Mouse (Mus musculus): Measurements from ENCODE around the gene Gm49369. TPM values are rescaled to one million over a fixed set of nuclear protein-coding genes. Genes with fewer than 3 reads are reported as not detected.
"Not testable (repeated sequence)": the region's sequence is repeated elsewhere in the genome, so short reads cannot be mapped to it uniquely, and the experiment has no call there.

Gm49369 gene
- total RNA-seq (2015) (not detected in 2 replicates), total RNA-seq (2017) (24.9 and 36.8 TPM in 2 replicates)

DNA sequence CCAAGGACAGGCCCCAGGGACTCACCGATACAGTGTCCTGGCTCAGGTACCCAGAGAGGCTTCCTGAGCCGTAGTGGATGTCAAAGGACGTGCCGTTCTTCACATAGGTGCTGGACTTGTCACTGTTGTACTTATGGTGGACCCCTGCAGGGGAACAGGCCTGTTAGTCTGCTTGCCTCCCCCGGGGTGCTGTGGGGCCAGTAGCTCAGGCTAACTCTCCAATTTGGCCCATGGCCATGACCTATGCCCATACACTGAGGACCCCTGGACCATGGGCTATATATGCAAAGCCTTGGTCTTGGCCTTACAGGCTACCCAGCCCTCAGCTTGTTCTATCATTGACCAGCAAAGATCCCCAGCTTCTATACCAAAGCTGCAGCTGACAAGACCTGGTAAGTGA lies at the start of gene Gm49369:
Gene Gm49369 (minus strand): TSS at position 101 of the 400 bp plus-strand sequence.
- no peak for ATAC-seq (ENCODE audit: poor library complexity, severe bottlenecking)

DNA sequence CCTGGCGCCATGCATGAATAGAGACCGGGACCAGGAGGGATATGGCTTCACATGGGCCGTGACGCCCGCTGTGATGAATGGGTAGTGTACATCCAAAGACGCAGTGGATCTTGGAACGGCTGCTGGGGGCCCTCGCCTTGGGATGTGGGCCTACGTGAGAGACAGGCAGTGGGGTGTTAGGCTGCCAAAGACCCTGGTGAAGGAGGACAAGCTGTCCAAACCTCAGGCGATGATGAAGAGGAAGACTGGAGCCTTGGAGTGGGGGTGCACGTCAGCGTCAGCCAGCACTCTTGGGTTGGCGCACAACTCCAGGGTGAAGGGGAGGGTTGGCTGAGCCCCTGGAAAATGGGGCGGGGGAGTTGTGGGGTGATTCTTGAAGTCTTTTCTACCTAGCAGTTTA lies 48.6 kb upstream of the Gm49369 start:
- no peak for ATAC-seq (ENCODE audit: poor library complexity, severe bottlenecking)

DNA sequence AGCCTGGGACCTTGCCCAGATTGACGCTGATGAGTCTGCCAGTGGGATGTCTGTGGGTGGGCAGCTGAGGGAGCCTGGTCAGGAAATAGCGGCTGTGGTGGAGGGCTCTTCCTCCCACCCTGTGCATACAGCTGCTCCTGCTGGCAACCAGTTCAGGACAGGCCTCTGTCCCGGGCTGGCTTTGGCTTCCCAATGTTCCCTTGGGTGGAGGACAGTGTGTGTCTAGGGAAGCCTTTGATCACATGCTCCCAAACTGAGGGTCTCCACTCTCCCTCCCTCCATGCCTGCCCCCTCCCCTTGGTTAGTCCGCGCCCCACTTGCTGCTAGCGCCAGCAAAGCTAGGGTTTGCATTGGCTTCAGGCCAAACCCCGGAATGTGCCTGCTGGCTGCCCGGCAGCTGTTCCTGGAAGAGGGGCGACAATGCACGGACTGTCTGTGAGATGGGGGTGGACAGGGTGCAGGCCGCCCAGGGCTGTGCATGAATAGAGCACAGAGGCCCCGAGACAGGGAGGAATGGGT lies 47.8 kb upstream of the Gm49369 start:
- no peak for ATAC-seq (ENCODE audit: poor library complexity, severe bottlenecking)

DNA sequence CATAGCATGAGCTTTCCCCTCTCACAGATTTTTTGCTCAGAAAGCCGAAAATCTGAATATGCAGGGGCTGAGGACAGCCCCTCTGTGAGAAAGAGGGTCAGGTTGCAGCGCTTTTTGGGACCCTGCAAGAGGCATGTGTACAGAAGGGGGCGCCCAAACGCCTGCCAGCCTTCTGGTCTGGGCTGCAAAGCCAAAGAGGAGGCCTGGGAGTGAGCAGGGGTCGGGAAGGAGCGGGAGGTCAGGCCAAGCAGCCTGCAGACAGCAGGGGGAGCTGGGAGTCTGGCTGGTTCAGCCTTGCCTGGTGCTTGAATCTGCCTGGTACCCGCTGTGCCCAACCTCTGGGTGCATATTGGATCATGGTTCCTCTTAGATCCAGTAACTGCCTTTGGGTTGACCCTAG lies 45.7 kb upstream of the Gm49369 start:
- ATAC-seq (ENCODE audit: poor library complexity, severe bottlenecking), result 0 out of 2 replicates have a peak, but pooled peaks have one; percentile 39

DNA sequence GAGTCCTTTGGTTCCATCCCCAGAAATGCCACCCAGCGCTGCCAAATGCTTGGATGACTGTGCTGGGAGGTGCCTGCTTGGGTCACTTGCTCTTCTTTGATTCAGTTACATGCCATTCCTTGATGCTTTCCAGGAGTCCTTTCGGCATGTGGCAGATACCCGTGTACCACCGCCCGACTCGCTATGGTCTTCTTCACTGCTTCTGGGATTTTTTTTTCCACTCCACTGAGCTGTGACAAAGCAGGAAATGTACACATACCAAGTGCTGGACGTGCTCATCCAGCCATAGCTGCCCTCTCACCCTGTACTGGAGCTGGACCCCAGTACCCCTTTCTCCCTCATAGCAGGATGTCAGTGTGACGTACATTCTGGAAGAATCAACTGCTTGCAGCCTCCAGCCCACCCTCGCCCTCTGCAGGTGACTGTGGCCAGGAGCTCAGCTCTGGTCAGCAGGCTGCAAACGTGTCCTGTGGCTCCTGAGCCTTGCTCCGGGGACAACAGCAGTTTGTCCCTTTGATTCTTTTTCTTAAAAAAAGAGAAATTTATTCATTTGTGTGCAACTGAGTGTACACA lies 43.3 kb upstream of the Gm49369 start:
- peak; percentile 46 for ATAC-seq (ENCODE audit: poor library complexity, severe bottlenecking)

DNA sequence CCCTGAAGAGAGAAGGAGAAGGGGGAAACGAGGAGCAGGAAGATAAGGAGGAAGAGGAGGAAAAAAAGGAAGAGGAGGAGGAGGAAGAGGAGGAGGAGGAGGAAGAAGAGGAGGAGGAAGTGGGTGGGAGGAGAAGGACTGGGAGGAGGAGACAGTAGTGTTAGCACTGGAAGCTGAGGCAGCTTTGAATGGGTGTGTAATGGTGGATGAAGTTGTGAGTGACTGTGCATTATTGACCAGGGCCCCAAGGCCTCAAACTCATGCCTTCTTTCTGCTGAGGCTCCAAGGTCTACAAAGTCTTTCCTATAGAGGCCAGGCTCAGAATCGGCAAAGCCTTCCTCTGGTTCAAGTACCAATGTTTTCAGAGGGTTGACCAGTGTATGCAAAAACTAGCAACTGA lies 39.4 kb upstream of the Gm49369 start:
- ATAC-seq (ENCODE audit: poor library complexity, severe bottlenecking), result no peak

DNA sequence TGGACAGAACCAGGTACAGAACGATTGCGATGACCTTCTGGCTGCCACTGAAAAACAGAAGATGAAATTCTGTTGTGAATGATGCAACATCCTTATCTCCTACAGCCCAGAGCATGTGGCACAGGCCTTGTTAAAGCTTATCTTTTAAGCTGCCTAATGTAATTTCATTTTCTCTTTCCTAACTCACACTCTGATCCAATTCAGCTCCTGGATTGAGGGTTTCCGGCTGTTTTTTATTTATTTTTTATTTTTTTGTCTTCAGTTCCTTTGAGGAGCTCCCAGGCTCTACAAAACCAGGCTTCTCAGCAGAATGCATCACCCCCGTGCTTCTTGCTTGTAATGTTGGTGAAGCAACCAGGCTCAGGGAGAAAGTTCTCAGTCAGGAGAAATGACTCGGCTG lies 37.4 kb upstream of the Gm49369 start:
- ATAC-seq (ENCODE audit: poor library complexity, severe bottlenecking), result peak; percentile 52; the same call in 1 of the 2 replicates

DNA sequence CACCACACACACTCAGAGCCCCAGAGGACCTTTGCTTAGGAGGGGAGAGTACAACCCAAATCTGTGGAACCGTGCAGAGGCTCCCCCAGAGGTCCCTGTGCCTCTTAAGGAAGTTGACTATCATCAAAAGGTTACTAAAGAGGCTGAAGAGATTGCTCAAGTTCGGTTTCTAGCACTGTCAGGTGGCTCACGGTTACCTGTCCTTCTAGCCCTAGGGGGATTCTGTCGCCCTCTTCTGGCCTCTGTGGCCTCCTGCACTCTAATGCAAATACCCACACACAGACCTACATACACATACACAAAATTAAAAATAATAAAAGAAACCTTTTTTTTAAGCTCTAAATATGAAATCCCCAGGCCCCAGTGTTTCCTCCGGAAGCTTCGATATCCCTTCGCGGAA lies 36.2 kb upstream of the Gm49369 start:
- peak; percentile 73 for ATAC-seq (ENCODE audit: poor library complexity, severe bottlenecking)

DNA sequence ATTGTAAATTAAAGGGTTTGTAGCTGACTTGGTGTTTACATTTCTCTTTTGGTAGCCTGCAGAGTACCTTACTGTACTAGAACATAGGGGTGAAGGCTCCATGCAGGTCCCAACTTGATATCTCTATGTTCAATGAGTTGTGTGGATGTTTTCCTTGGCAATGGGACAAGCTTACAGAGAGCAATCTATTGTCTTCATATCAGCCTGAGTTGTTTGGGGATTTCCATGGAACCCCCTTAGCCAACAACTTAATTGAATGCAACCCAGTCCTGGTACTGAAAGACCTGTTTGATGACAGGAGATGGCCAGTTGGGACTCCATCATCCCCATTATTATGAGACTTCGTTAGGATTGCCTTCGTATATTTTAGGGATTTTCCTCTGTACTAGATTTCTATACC lies 35.6 kb upstream of the Gm49369 start:
- ATAC-seq (ENCODE audit: poor library complexity, severe bottlenecking), result no peak

DNA sequence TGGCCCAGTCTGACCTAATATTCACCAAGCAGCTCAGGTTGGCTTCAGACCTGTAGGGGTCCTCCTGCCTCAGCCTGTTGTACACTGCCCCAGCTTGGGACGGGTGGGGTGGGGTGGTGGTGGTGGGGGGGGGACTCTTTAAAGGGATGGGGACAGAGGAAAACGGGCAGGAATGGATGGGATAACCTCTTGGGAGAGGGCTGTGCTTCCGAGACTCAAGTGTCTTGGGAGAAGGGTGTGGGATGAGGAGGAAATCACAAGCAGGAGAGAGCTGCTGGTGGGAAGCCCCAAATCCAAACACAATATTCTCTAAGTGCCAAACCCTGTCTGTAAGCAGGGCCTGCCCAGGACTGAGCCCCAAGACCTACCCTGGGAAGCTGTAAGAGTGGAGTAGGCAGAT lies 33.8 kb upstream of the Gm49369 start:
- ATAC-seq (ENCODE audit: poor library complexity, severe bottlenecking), result no peak

DNA sequence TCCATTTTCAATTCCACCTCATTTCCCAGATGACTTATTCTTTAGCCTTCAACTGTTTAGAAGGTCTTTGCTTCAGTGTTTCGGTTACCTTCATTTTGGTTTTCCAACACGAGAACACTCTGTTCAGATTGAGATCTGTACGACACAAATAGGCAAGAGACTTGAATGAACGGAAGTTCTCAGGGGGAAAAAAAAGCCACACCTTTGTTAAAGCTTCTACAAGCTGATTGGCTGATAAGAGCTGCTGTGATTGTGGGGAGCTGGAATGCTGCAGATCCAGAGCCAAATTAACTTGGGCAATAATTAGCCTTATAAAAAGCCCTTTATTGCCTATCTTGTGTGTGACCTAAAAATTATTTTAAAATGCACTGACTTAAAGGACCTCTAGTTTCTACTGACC lies 32.8 kb upstream of the Gm49369 start:
- no peak for ATAC-seq (ENCODE audit: poor library complexity, severe bottlenecking)

DNA sequence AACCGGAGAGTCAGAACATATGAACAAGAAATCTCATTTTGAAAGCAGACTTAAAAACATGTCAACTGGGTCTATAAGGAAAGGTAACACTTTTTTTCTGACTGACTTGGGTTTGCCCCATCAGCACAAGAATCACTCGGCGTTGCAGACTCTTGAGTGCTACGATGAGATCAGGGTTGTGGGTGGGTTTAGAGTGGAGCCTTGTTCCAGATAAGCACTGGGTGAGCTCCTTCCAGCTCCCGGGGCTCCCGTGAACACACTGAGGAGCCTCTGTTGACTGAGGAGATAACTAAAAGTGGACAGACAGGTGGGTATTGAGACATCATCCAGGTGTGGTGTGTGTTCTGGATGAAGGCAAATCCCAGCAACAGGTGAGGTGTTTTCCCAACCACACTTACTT lies 30.8 kb upstream of the Gm49369 start:
- no peak for ATAC-seq (ENCODE audit: poor library complexity, severe bottlenecking)

DNA sequence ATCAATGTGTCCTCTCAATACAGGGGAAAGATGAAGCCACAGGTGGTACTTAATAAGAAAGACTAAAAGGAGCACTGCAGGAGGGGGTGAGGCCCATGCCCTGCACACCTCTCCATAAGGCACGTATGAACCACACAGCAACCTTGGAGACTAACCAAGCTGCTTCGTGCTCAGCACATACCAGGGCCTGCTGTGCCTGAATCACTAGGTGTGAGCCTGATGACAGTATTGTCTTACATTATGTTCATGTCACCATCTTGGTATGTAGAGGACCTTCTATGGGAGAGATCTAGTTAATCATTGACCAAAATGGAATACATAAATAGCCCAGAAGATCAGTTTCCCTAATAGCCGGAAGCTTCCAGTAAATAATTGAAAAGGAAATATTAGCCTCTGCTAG lies 27.1 kb upstream of the Gm49369 start:
- no peak for ATAC-seq (ENCODE audit: poor library complexity, severe bottlenecking)

DNA sequence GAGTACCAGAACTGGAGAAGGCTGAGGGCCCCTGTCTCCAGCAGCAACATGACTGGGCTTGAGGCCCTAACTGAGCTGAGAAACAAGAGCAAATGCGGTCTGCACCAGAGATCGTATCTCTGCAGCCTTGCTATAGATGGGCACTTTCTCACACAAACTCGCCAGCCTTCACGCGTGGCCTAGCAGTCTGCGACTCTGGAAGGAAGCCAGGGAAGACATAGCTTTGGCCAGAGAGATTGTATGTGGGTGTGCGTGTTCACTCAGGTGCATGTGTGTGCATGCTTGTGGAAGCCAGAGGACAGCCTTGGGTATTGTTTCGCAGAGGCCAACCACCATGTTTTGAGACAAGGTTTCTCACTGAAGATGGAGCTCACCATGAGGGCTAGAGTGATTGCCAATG lies 26.2 kb upstream of the Gm49369 start:
- ATAC-seq (ENCODE audit: poor library complexity, severe bottlenecking), result no peak

DNA sequence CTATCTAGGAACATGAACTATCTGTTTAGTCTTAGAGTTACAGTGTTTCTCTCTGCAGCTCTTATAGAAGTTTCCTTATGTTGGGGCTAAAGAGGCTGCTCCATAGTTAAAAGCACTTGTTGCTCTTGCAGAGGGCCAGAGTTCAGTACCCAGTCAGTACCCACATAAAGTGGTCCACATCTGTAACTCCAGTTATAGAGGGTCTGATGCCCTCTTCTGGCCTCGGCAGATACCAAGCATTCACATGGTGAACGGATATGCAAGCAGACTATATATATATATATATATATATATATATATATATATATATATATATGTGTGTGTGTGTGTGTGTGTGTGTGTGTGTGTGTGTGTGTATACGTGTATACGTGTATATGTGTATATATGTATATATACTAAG lies 25.5 kb upstream of the Gm49369 start:
- ATAC-seq (ENCODE audit: poor library complexity, severe bottlenecking), result no peak

DNA sequence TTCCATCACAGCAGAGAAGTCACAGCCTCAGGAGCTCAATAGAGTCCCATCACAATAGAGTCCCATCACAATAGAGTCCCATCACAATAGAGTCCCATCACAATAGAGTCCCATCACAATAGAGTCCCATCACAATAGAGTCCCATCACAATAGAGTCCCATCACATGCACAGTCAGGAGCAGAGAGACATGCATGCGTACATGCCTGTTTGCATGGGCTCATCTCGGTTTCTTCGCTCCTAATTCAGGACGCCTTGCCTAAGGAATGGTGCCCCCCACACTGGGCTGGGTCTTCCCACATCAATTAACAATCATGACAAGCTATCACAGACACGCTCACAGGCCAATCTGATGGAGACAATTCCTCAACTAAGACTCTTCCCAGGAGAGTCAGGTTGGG lies 22.7 kb upstream of the Gm49369 start:
- ATAC-seq (ENCODE audit: poor library complexity, severe bottlenecking), result not testable (repeated sequence)

DNA sequence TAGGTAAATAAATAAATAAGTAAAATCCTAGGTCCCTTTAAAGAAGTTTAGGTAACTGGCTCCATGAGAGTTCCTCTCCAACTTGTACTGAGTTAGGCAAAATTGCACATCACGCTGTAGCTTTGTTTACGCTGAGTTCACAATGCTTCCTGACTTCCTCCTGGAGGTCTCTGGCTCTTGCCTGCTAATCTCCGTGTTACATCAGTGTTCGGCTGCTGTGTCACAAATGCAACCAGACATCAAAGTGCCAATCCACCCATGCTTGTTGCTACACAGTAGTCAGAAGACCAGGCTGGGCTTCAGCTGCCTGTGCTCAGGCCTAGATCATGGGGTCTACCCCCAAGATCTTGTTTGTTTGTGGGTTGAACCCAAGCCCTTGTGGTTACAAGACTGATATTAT lies 21.1 kb upstream of the Gm49369 start:
- ATAC-seq (ENCODE audit: poor library complexity, severe bottlenecking), result peak; percentile 72

DNA sequence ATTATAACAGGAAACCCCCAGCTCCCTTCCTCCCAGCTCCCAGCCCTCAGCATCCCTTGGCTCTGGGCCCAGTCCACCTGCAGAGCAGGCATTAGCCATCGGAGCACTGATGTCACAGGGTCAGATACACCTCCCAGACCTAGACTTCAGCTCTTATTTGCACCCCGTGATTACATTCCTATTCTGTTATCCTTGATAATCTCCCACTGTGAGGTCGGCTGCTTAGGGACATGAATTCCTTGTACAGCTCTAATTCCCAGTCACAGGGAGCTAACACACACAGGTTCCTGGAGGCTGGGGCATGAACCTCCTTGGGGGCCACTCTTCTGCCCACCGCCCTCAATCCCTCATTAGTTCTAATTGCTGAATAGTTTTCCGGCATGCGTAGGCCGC lies 18.3 kb upstream of the Gm49369 start:
- no peak for ATAC-seq (ENCODE audit: poor library complexity, severe bottlenecking)

DNA sequence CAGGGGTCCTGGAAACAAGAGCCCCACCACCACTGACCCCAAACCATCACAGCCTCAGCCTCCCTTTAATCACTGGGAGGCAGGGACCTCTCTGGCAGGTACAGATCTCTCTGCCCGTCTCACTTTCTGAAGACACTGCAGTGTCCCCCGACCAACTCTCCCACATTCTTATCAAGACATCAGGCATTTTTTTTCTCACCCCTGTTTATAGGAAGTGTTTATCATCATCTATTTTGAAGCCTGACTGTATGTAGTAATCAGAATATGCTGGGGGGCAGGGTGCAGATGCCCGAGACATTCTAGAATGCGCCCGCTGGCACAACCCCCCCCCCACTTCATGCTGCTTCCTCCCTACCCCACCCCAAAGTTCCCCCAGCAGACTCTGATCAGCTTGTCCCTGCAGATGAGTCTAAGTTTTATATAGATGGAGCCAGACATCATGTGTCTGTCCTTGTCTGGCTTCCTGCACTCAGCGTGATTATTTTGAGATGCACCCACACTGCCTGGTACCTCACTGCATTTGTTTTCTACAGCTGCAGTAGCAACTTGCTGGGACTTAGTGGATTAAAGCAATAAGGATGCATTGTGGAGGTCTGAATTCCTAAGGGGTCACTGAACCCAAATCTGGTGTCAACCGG lies 17.8 kb upstream of the Gm49369 start:
- no peak for ATAC-seq (ENCODE audit: poor library complexity, severe bottlenecking)

DNA sequence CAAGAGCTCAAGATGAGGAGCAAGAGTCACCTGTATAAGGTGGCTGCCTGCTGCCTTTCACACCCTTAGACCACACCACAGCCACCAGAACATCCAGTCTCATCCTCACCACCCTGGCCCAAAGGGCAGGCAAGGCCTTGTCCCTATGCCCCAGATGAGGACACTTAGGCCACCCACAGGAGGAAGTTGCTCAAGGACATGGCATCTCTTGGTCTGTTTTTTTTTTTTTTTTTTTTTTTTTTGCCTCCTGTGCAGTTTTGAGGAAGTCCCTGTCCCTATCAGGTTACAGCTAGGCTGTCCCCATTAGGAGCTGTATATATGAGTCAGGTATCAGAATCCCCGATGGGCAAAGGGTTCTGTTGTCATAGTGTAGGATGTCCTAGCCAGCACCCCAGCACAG lies 16.8 kb upstream of the Gm49369 start:
- peak; percentile 59 for ATAC-seq (ENCODE audit: poor library complexity, severe bottlenecking)

DNA sequence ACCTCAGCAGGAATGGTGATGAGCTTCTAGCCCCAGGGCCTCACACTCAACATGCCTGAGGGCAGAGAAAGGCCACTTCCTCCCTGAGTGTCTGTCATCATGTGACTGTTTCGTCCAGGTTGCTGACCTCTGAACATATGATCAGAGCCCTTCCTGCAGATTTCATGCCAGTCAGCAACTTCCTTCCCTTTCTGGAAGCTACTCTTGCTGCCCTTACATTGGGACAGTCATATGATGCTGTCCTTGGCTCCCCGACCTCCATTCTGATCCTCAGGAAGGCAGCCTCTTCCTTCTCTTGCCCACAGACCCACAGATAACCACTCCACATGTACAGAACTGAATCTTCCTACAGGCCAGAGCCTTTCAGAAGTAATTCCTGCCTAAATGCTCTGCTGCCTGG lies 15.6 kb upstream of the Gm49369 start:
- peak; percentile 55 for ATAC-seq (ENCODE audit: poor library complexity, severe bottlenecking)

DNA sequence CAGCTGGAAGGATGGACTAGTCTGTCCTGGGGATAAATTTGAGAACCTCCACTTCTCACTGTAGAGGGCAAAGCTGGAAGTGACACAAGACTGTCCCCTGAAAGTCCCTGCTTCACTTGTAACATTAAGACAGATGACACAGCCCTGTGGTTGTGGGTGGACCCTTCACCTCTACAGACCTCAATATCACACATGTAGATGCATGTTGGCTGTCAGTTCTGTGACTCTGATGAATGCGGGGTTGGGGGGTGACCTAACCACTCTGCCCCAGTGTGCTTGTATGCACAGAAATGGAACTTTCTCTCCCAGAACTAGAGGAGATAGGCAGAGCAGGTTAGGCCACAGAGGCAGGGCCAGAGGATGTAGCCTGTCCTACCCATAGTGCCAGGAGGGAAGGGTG lies 14.1 kb upstream of the Gm49369 start:
- no peak for ATAC-seq (ENCODE audit: poor library complexity, severe bottlenecking)

DNA sequence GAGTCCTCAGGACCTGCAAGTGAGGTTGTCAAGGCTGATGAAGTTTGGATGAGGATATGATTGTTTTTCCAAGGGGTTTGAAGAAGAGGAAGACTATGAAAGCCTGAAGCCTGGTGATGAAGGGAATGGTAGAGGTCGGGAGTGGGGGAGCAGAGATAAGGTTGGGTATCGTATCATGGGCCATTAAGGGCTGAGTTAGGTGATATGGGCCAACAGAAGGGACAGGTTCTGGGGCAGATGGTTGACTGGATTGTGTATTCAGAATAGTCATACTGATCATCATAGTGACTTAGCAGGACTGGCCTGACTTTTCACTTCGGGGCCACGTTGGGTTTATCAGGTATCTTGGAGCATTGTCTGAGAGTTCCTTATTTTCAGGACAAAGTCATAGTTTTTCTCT lies 13.0 kb upstream of the Gm49369 start:
- no peak for ATAC-seq (ENCODE audit: poor library complexity, severe bottlenecking)
